Mouse (Mus musculus): ENCODE results near the gene Kndc1. TPM values are rescaled to one million over a fixed set of nuclear protein-coding genes. Genes with fewer than 3 reads are reported as not detected.

Kndc1 gene
- total RNA-seq, 2 experiments from 2014 or later, result 78.2 to 96.6 TPM

GRCm38 (mm10) chr7:139980778-139981177 is 86.3 kb downstream of the Kndc1 start:
- DNase-seq (ENCODE audit: low spot score in 2 of 2), result no peak

- no peak for DNase-seq (ENCODE audit: low spot score in 2 of 2)
Measured at GRCm38 (mm10) chr7:139982058-139982457, 87.6 kb downstream of the Kndc1 start.

GRCm38 (mm10) chr7:139984505-139984904 is 90.0 kb downstream of the Kndc1 start:
- no peak for DNase-seq (ENCODE audit: low spot score in 2 of 2)

GRCm38 (mm10) chr7:139988272-139988671 is 93.8 kb downstream of the Kndc1 start:
- no peak for DNase-seq (ENCODE audit: low spot score in 2 of 2)

- DNase-seq (ENCODE audit: low spot score in 2 of 2), result no peak
Measured at GRCm38 (mm10) chr7:139990864-139991394, 96.4 kb downstream of the Kndc1 start.

Small RNA genes within 50 kb of the gene (microRNA-seq; reads per million reads assigned to microRNA genes)
- 1.1 to 1.8 reads per million in 2 experiments for gene Mir202
- gene Mir7062, result 0.68 to 1.4 reads per million in 2 experiments
- gene mmu-mir-7686, result 0 reads per million in 2 experiments

Other genes with a start within 250 kb of the Kndc1 start
- 1 to 10 TPM; 2.2 to 3.3 TPM for gene Cfap46, start 210.9 kb upstream of the Kndc1 start, total RNA-seq (2021)
- gene Adgra1, start 60.5 kb upstream of the Kndc1 start, total RNA-seq (2021), result 10 to 100 TPM; 43.6 to 61.8 TPM
- gene Utf1, start 49.1 kb downstream of the Kndc1 start, total RNA-seq (2021), result not detected
- gene 6430531B16Rik, start 84.1 kb downstream of the Kndc1 start, total RNA-seq (2021), result under 1 TPM; 0.39 to 0.83 TPM
- gene Adam8, start 97.9 kb downstream of the Kndc1 start, total RNA-seq (2021), result 1 to 10 TPM; 1.5 to 1.9 TPM
- 10 to 100 TPM; 21.9 to 25.7 TPM for gene Zfp511, start 141.7 kb downstream of the Kndc1 start, total RNA-seq (2021)
- gene Tubgcp2, start 142.0 kb downstream of the Kndc1 start, total RNA-seq (2021), result 10 to 100 TPM; 34.9 to 39.3 TPM
- under 1 TPM; 0.37 to 0.64 TPM for gene Msx3, start 154.4 kb downstream of the Kndc1 start, total RNA-seq (2021)
- gene Caly, start 187.9 kb downstream of the Kndc1 start, total RNA-seq (2021), result 100 to 1,000 TPM; 203 to 219 TPM
- gene Prap1, start 198.7 kb downstream of the Kndc1 start, total RNA-seq (2021), result not detected
- gene Fuom, start 207.7 kb downstream of the Kndc1 start, total RNA-seq (2021), result 10 to 100 TPM; 37.6 to 37.8 TPM
- gene Paox, start 221.1 kb downstream of the Kndc1 start, total RNA-seq (2021), result 1 to 10 TPM; 3.8 to 6.1 TPM
- 10 to 100 TPM; 52.6 to 56.0 TPM for gene Echs1, start 221.8 kb downstream of the Kndc1 start, total RNA-seq (2021)
- 10 to 100 TPM; 21.8 to 23.6 TPM for gene Mtg1, start 242.9 kb downstream of the Kndc1 start, total RNA-seq (2021)

Measured in layer of hippocampus, postnatal 14 days (tissue).